Comparison of ENCODE assay signal across 23 mouse cellular contexts in the genomic region with DNA sequence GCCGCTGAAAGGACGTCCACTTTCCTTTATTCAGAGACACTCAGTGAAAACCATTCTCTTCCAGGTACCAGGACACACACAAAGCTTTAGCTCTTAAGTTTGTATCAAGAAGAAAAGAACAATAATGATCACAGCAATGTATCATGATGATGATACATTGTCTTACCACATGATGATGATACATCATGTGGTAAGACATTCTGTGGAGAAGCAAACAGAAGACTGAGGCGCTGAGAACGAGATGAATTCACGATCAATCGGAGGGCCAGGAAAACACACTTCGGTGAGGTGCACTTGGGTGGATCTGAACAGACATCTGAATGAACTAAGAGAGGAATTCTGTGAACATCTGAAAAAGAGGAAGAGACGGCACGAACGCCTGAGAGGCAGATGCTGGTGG.
"Had no signal": no experiment of that assay in that cellular context is flagged by ENCODE, and none has a peak within 500 bp of the region (broad histone marks: within the 10 kb centered on the region; RNA-seq: fewer than 3 reads in every experiment).

No protein-coding gene starts in this region.

- H3K4me3 ChIP-seq: heart, adult 2 months; heart, embryonic 10.5 days; heart, embryonic 12.5 days; hindbrain, embryonic 10.5 days; hindbrain, embryonic 12.5 days; intestine, embryonic 15.5 days; layer of hippocampus, adult 2 months; left cerebral cortex, adult 2 months; limb, embryonic 12.5 days; liver, embryonic 13.5 days had no signal

- DNase-seq: gastrocnemius, postnatal 14 days; gastrocnemius, postnatal 36 days; heart, adult 11 months; heart, adult 2 months; heart, postnatal 10 days; heart, postnatal 4 days; kidney, adult 18-20 months; kidney, adult 8-10 months; kidney, postnatal 10 days; kidney, postnatal 25 days; kidney, postnatal 4 days; left cerebral cortex, postnatal 4 days; liver; liver, embryonic 13.5 days had no signal

- H3K27me3 ChIP-seq: heart, embryonic 12.5 days; hindbrain, embryonic 12.5 days; intestine, embryonic 15.5 days; liver, embryonic 13.5 days had no signal

- H3K9me3 ChIP-seq: heart, embryonic 10.5 days; heart, embryonic 12.5 days; hindbrain, embryonic 10.5 days; hindbrain, embryonic 12.5 days; intestine, embryonic 15.5 days; limb, embryonic 12.5 days; liver, embryonic 13.5 days had no signal

- H3K4me1 ChIP-seq: heart, embryonic 10.5 days; heart, embryonic 12.5 days; hindbrain, embryonic 12.5 days; intestine, embryonic 15.5 days; liver, embryonic 13.5 days had no signal

- H3K27ac ChIP-seq: heart, adult 2 months; heart, embryonic 10.5 days; hindbrain, embryonic 10.5 days; hindbrain, embryonic 12.5 days; hindbrain, embryonic 14.5 days; intestine, embryonic 15.5 days; layer of hippocampus, adult 2 months; left cerebral cortex, adult 2 months; limb, embryonic 12.5 days; liver, embryonic 13.5 days had no signal

- H3K36me3 ChIP-seq: heart, embryonic 10.5 days; heart, embryonic 12.5 days; hindbrain, embryonic 10.5 days; hindbrain, embryonic 12.5 days; intestine, embryonic 15.5 days; limb, embryonic 12.5 days; liver, embryonic 13.5 days had no signal
